Mouse (Mus musculus): Measurements from ENCODE around the gene Grik4. TPM values are rescaled to one million over a fixed set of nuclear protein-coding genes. Genes with fewer than 3 reads are reported as not detected.

Gene Grik4
- total RNA-seq, 1 experiment = 0.22 TPM

GRCm38 (mm10) chr9:42788471-42788870 lies 155.8 kb downstream of the Grik4 start:
- in situ Hi-C loops (cut with MboI; ENCODE audit: low sequenced_read_pairs in 2 of 2, unreplicated experiment in 2 of 2) = loop anchor here in 1 of 2 experiments (5.0 kb wide), 1 partner anchor 154 kb away; the partner anchor contains the start of gene Grik4
- Histone ChIP-seq H3K9me3 (ENCODE audit: control insufficient read depth, insufficient read depth, low read depth, low read length) (no peaks in the 10 kb centered on the region), H3K9ac (ENCODE audit: insufficient read depth, low read depth, low read length, poor library complexity, severe bottlenecking) (no peak overlapping the region), H3K27ac (ENCODE audit: insufficient read depth, low read depth, low read length, poor library complexity, severe bottlenecking) (no peak overlapping the region), H3K4me3 (ENCODE audit: insufficient read depth in 1 of 2, low read depth in 1 of 2, low read length in 2 of 2, poor library complexity in 1 of 2, severe bottlenecking in 1 of 2) (no peak overlapping the region), H3K4me1 (ENCODE audit: control insufficient read depth in 2 of 2, insufficient read depth in 2 of 2, low read length in 2 of 2, poor library complexity in 1 of 2) (no peaks in the 10 kb centered on the region), H3K36me3 (ENCODE audit: control insufficient read depth, insufficient read depth, low read length, poor library complexity, severe bottlenecking) (no peaks in the 10 kb centered on the region)
- TF ChIP-seq ZNF384 (IDR thresholded peaks at IDR 0.05; ENCODE audit: low read depth, low read length) = no peak
- no peak for TF ChIP-seq HCFC1 (IDR thresholded peaks at IDR 0.05; ENCODE audit: borderline replicate concordance, insufficient read depth, low read length)
- 0 out of 2 replicates have a peak, but pooled peaks have one; percentile 38 for TF ChIP-seq ZC3H11A (IDR thresholded peaks at IDR 0.05; ENCODE audit: borderline replicate concordance, low read depth, low read length)
- DNase-seq (ENCODE audit: low read depth, low spot score) = peak; percentile 38

- no peaks in the 10 kb centered on the region for H3K36me3 ChIP-seq (ENCODE audit: control insufficient read depth, insufficient read depth, low read length, poor library complexity, severe bottlenecking)
- DNase-seq (ENCODE audit: low read depth, low spot score) = no peak
- no peak overlapping the region for H3K27ac ChIP-seq (ENCODE audit: insufficient read depth, low read depth, low read length, poor library complexity, severe bottlenecking)
- TF ChIP-seq MAFK (IDR thresholded peaks at IDR 0.05; ENCODE audit: insufficient read depth, low read depth, low read length) (no peak), ZC3H11A (IDR thresholded peaks at IDR 0.05; ENCODE audit: borderline replicate concordance, low read depth, low read length) (no peak), ZNF384 (IDR thresholded peaks at IDR 0.05; ENCODE audit: low read depth, low read length) (no peak), CHD2 (IDR thresholded peaks at IDR 0.05; ENCODE audit: low read depth, low read length) (no peak), HCFC1 (IDR thresholded peaks at IDR 0.05; ENCODE audit: borderline replicate concordance, insufficient read depth, low read length) (no peak)
- H3K4me3 ChIP-seq (ENCODE audit: insufficient read depth in 1 of 2, low read depth in 1 of 2, low read length in 2 of 2, poor library complexity in 1 of 2, severe bottlenecking in 1 of 2) = no peak overlapping the region
- no peaks in the 10 kb centered on the region for H3K9me3 ChIP-seq (ENCODE audit: control insufficient read depth, insufficient read depth, low read depth, low read length)
- H3K9ac ChIP-seq (ENCODE audit: insufficient read depth, low read depth, low read length, poor library complexity, severe bottlenecking) = no peak overlapping the region
- in situ Hi-C loops (cut with MboI; ENCODE audit: low sequenced_read_pairs in 2 of 2, unreplicated experiment in 2 of 2) = loop anchor here in 1 of 2 experiments (5.0 kb wide), 1 partner anchor 155 kb away; the partner anchor contains the start of gene Grik4
- no peaks in the 10 kb centered on the region for H3K4me1 ChIP-seq (ENCODE audit: control insufficient read depth in 2 of 2, insufficient read depth in 2 of 2, low read length in 2 of 2, poor library complexity in 1 of 2)
These were observed 157.4 kb downstream of the Grik4 start for GRCm38 (mm10) chr9:42786882-42787281.

GRCm38 (mm10) chr9:42786286-42786685 lies 158.0 kb downstream of the Grik4 start:
- no peak overlapping the region for H3K4me3 ChIP-seq (ENCODE audit: insufficient read depth in 1 of 2, low read depth in 1 of 2, low read length in 2 of 2, poor library complexity in 1 of 2, severe bottlenecking in 1 of 2)
- H3K4me1 ChIP-seq (ENCODE audit: control insufficient read depth in 2 of 2, insufficient read depth in 2 of 2, low read length in 2 of 2, poor library complexity in 1 of 2) = no peaks in the 10 kb centered on the region
- no peak for DNase-seq (ENCODE audit: low read depth, low spot score)
- H3K36me3 ChIP-seq (ENCODE audit: control insufficient read depth, insufficient read depth, low read length, poor library complexity, severe bottlenecking) = no peaks in the 10 kb centered on the region
- in situ Hi-C loops (cut with MboI; ENCODE audit: low sequenced_read_pairs in 2 of 2, unreplicated experiment in 2 of 2) = loop anchor here in 1 of 2 experiments (5.0 kb wide), 1 partner anchor 156 kb away; the partner anchor contains the start of gene Grik4
- TF ChIP-seq ZNF384 (IDR thresholded peaks at IDR 0.05; ENCODE audit: low read depth, low read length) (no peak), CHD2 (IDR thresholded peaks at IDR 0.05; ENCODE audit: low read depth, low read length) (no peak), ZC3H11A (IDR thresholded peaks at IDR 0.05; ENCODE audit: borderline replicate concordance, low read depth, low read length) (no peak), MAFK (IDR thresholded peaks at IDR 0.05; ENCODE audit: insufficient read depth, low read depth, low read length) (no peak), HCFC1 (IDR thresholded peaks at IDR 0.05; ENCODE audit: borderline replicate concordance, insufficient read depth, low read length) (no peak)
- no peak overlapping the region for H3K9ac ChIP-seq (ENCODE audit: insufficient read depth, low read depth, low read length, poor library complexity, severe bottlenecking)
- no peak overlapping the region for H3K27ac ChIP-seq (ENCODE audit: insufficient read depth, low read depth, low read length, poor library complexity, severe bottlenecking)
- H3K9me3 ChIP-seq (ENCODE audit: control insufficient read depth, insufficient read depth, low read depth, low read length) = no peaks in the 10 kb centered on the region

GRCm38 (mm10) chr9:42785173-42785830 lies 159.0 kb downstream of the Grik4 start:
- no peak overlapping the region for H3K9ac ChIP-seq (ENCODE audit: insufficient read depth, low read depth, low read length, poor library complexity, severe bottlenecking)

More at GRCm38 (mm10) chr9:42785173-42785830, 159.0 kb downstream of the Grik4 start:
- Histone ChIP-seq H3K4me3 (ENCODE audit: insufficient read depth in 1 of 2, low read depth in 1 of 2, low read length in 2 of 2, poor library complexity in 1 of 2, severe bottlenecking in 1 of 2) (no peak overlapping the region), H3K27ac (ENCODE audit: insufficient read depth, low read depth, low read length, poor library complexity, severe bottlenecking) (no peak overlapping the region), H3K4me1 (ENCODE audit: control insufficient read depth in 2 of 2, insufficient read depth in 2 of 2, low read length in 2 of 2, poor library complexity in 1 of 2) (no peaks in the 10 kb centered on the region), H3K9me3 (ENCODE audit: control insufficient read depth, insufficient read depth, low read depth, low read length) (no peaks in the 10 kb centered on the region), H3K36me3 (ENCODE audit: control insufficient read depth, insufficient read depth, low read length, poor library complexity, severe bottlenecking) (no peaks in the 10 kb centered on the region)
- in situ Hi-C loops (cut with MboI; ENCODE audit: low sequenced_read_pairs in 2 of 2, unreplicated experiment in 2 of 2) = loop anchor here in 1 of 2 experiments (5.0 kb wide), 1 partner anchor 157 kb away; the partner anchor contains the start of gene Grik4
- TF ChIP-seq MAFK (IDR thresholded peaks at IDR 0.05; ENCODE audit: insufficient read depth, low read depth, low read length) (no peak), HCFC1 (IDR thresholded peaks at IDR 0.05; ENCODE audit: borderline replicate concordance, insufficient read depth, low read length) (no peak), ZNF384 (IDR thresholded peaks at IDR 0.05; ENCODE audit: low read depth, low read length) (no peak), CHD2 (IDR thresholded peaks at IDR 0.05; ENCODE audit: low read depth, low read length) (no peak), ZC3H11A (IDR thresholded peaks at IDR 0.05; ENCODE audit: borderline replicate concordance, low read depth, low read length) (no peak)
- DNase-seq (ENCODE audit: low read depth, low spot score) = no peak
